Mouse (Mus musculus) neural tube, embryonic 15.5 days (tissue): Measurements from ENCODE around the gene B020031M17Rik. TPM values are rescaled to one million over a fixed set of nuclear protein-coding genes. Genes with fewer than 3 reads are reported as not detected.
A peak's percentile ranks its signal among the peaks of the same experiment; 100 is the strongest.
"Not testable (repeated sequence)": the region's sequence is repeated elsewhere in the genome, so short reads cannot be mapped to it uniquely, and the experiment has no call there.

Experiments
- ATAC-seq: fragments of 200-750 bp; cut with Nextera tagmentation; 2 replicates; pipeline ENCODE4 v1.8.0; 2017; ENCODE audit warnings: mild to moderate bottlenecking, moderate TSS enrichment, moderate library complexity; ENCODE audit not compliant: low FRiP score
- H3K27ac ChIP-seq: fragments of 300-500 bp; sonication (generic); replicated peaks from 2 replicates; pipeline ENCODE4 v1.5.1; 2015; ENCODE audit warnings: mild to moderate bottlenecking, inconsistent platforms
- H3K27me3 ChIP-seq: fragments of 300-500 bp; sonication (generic); replicated peaks from 2 replicates; pipeline ENCODE4 v1.6.1; 2015; ENCODE audit warnings: inconsistent platforms
- H3K36me3 ChIP-seq: fragments of 300-500 bp; sonication (generic); 2 replicates; pipeline ENCODE4 v1.6.1; 2015; ENCODE audit warnings: inconsistent platforms
- H3K4me1 ChIP-seq: fragments of 300-500 bp; sonication (generic); 2 replicates; pipeline ENCODE4 v1.6.1; 2015; ENCODE audit warnings: inconsistent platforms
- H3K4me2 ChIP-seq: fragments of 300-500 bp; sonication (generic); 2 replicates; pipeline ENCODE4 v1.6.1; 2015; ENCODE audit warnings: inconsistent platforms, mild to moderate bottlenecking, moderate library complexity
- H3K4me3 ChIP-seq: fragments of 300-500 bp; sonication (generic); replicated peaks from 2 replicates; pipeline ENCODE4 v1.5.1; 2015; ENCODE audit warnings: mild to moderate bottlenecking, inconsistent platforms
- H3K9ac ChIP-seq: fragments of 300-500 bp; sonication (generic); replicated peaks from 2 replicates; pipeline ENCODE4 v1.6.1; 2015; ENCODE audit warnings: mild to moderate bottlenecking, inconsistent platforms
- H3K9me3 ChIP-seq: fragments of 300-500 bp; sonication (generic); replicated peaks from 2 replicates; pipeline ENCODE4 v1.6.1; 2016; ENCODE audit warnings: inconsistent platforms
- WGBS: fragments of 180-500 bp; shearing (Covaris S2); methylation state at CpG from one replicate; pipeline ENCODE4 v1.1.7; 2015; ENCODE audit warnings: mixed read lengths; 5-methylcytosine and 5-hydroxymethylcytosine counted together
- polyA plus RNA-seq: library from polyadenylated mRNA; unstranded; fragments of >200 nt; fragmentation: Nextera tagmentation; extraction: Ambion mirVana; gene quantifications from 2 replicates; pipeline ENCODE4 v1.2.1, GENCODE M21; 2015

The B020031M17Rik gene
- not detected in 2 replicates for polyA plus RNA-seq

DNA sequence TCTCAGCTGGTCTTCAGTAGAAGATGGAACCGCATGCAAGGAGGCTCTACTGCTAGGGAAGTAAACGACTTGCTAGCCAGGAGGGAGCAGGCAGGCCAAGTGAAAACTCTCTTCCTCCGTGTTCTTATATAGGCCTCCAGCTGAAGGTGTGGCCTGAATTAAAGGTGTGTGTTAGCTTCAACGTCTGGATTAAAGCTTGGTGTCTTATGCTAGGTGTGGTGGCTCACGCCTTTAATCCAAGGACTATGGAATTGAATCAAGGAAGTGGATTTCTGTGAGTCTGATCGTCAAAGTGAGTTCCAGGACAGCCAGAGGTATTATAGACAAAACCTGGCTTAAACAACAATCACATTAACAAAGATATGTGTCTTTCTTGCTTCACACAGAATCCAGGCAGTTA lies at the start of gene B020031M17Rik:
Gene B020031M17Rik (minus strand): TSS at position 101 of the 400 bp plus-strand sequence.
- not testable (repeated sequence) for H3K27me3 ChIP-seq, H3K9me3 ChIP-seq, H3K27ac ChIP-seq, H3K36me3 ChIP-seq, ATAC-seq, H3K4me1 ChIP-seq, H3K4me3 ChIP-seq, H3K4me2 ChIP-seq, H3K9ac ChIP-seq
- WGBS = 85% methylated on average over 4 of the region's 6 CpGs

DNA sequence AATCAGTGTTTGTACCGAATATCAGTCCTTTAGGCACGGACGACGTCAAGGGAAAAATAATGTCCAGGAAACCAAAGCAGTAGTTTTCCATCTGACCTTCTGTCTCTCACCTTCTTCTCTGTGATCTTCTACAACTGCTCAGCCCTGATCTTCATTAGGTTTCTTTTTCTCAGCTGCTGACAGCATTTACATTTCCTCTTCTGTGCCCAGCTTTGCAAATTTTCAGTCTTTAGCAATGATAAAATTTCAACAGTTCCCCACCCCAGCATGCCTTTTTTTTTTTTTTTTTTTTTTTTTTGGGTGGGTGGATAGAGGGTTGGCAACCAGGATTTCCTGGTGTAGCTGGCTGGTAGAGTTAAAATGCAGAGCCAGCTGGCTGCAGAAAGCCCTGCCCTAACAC lies 48.6 kb upstream of the B020031M17Rik start:
- not testable (repeated sequence) for ATAC-seq, H3K9ac ChIP-seq, H3K4me3 ChIP-seq, H3K4me1 ChIP-seq, H3K4me2 ChIP-seq, H3K9me3 ChIP-seq, H3K36me3 ChIP-seq, H3K27me3 ChIP-seq, H3K27ac ChIP-seq
- WGBS = no CpG with 5 or more reads among the region's 4 CpGs

DNA sequence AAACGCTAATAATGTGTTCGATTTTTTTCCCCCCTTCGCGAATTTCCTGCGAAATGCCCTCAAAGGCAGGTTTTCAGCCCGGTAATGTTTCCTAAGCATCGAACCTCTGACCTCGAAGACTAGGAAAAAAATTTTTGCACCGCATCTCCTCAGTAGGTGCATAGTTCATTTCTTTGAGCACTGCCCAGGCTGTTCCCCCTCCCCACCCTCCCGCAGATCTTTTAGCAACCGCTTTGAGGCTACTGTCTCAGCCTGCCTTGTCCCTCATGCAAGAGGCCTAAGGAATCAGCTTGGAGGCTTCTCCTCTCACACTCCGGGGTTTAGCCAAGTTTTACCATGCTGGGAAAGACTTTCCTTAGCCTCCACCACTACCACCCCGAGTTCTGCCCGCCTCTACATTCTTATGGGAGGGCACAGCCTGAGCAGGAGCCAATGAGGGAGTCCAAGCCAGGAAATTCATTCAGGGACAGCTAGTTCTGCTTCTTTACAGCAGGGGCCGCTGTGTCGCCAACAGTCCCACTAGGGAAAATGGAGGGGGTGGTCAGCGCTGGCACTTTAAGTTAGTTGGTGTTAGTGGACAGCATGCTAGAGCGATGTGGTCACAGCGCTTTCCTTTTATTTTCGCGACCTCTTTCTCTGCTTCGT lies 48.0 kb upstream of the B020031M17Rik start:
- not testable (repeated sequence) for ATAC-seq, H3K9ac ChIP-seq, H3K27me3 ChIP-seq, H3K36me3 ChIP-seq, H3K27ac ChIP-seq, H3K4me3 ChIP-seq, H3K9me3 ChIP-seq, H3K4me1 ChIP-seq, H3K4me2 ChIP-seq
- WGBS = no CpG with 5 or more reads among the region's 22 CpGs

DNA sequence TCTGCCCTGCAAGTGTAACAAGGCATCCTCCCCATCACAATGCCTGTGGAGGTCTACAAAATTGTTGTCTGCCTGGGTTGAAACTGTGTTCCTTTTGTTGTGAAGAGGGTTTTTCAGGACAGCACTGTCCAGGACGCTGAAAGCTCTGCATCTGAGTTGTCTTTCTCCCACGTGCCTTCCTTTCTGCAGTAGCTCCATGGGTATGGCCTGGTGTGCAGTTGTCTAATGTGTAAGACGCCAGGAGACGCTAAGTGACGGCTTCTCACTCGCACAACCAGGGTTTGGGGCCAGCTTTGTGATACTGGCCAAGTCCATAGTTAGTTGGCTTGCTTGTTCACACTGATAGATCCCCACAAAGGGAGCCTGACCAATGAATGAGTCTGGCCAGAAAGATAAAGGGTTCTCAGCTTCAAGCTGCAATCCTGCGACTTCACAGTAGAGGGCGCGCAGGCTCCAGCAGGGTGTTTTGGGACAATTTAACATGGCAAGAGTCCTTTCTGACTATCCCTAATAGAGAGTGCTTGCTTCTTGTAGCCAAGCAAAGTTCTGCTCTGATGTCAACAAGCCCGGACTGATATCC lies 41.4 kb upstream of the B020031M17Rik start:
- not testable (repeated sequence) for H3K4me1 ChIP-seq, H3K9me3 ChIP-seq, H3K4me2 ChIP-seq, H3K9ac ChIP-seq, H3K36me3 ChIP-seq, H3K4me3 ChIP-seq, ATAC-seq, H3K27me3 ChIP-seq, H3K27ac ChIP-seq
- no CpG with 5 or more reads among the region's 10 CpGs for WGBS

DNA sequence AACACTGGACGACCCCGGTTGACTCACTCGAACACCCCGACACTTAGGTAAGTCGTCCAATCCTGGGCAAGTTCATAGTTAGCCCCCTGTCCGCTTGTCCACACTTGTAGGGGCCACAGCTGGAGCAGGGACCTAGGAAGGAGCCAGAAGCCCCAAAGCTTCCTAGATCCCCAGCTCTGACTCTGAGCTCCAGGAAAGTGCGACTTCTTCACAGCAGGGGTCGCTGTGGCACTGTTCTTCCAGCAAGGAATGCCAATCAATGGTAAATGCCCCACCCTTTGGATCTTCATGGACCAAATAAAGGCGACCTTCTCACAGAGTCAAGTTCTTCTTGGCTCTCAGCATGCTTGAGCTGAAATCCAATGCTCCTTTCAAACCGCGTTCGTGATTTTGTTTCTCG lies 40.7 kb upstream of the B020031M17Rik start:
- ATAC-seq = peak; percentile 47; the same call in 1 of the 2 replicates
- H3K9ac ChIP-seq, H3K27ac ChIP-seq, H3K9me3 ChIP-seq, H3K4me2 ChIP-seq, H3K4me3 ChIP-seq, H3K36me3 ChIP-seq, H3K4me1 ChIP-seq, H3K27me3 ChIP-seq: not testable (repeated sequence)
- whole genome bisulfite sequencing = no CpG with 5 or more reads among the region's 13 CpGs

DNA sequence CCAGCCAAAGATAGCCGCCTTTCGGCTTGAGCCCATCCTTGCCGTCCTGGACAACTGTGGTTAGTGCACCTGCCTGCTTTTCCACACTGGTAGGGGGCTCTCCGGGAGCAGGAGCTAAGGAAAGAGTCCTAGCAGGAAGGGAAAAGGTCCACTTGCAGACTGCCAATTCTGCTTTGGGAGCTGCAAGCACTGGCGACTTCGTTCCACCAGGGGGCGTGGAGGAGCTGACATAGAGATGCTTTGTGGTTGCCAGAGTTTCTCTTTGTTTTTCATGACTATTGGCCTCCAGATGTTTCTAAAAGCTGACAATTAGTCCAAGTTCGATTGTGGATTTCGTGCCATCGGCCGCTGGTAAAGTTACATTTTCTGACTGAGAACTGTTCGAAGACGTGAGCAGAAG lies 18.6 kb upstream of the B020031M17Rik start:
- not testable (repeated sequence) for ATAC-seq, H3K4me1 ChIP-seq, H3K9ac ChIP-seq, H3K27ac ChIP-seq, H3K27me3 ChIP-seq, H3K36me3 ChIP-seq, H3K4me2 ChIP-seq, H3K9me3 ChIP-seq, H3K4me3 ChIP-seq
- WGBS = no CpG with 5 or more reads among the region's 13 CpGs

DNA sequence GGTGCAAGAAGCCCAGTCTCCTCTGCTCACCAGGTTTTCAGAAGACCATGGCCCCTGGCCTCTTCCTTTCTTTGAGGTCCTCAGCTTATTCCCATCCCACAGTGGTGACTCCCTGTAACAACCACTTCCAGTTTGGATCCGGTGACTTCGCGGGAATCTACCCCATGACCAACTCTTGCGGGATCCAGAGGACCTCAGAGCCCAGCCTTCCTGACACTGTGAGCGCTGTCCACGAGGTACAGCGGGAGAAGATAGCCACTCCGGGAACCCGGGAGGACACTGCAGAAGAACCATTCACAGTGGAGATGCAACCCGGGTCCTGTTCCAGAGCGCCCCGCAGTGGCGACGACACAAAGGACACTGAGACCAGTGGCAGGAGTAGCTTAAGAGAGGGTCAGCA lies 17.6 kb upstream of the B020031M17Rik start:
- not testable (repeated sequence) for H3K9me3 ChIP-seq, H3K4me1 ChIP-seq, H3K4me2 ChIP-seq, H3K4me3 ChIP-seq, H3K9ac ChIP-seq, H3K27me3 ChIP-seq, H3K36me3 ChIP-seq, H3K27ac ChIP-seq
- 0 out of 2 replicates have a peak, but pooled peaks have one; percentile 33 for ATAC-seq
- WGBS = no CpG with 5 or more reads among the region's 14 CpGs

DNA sequence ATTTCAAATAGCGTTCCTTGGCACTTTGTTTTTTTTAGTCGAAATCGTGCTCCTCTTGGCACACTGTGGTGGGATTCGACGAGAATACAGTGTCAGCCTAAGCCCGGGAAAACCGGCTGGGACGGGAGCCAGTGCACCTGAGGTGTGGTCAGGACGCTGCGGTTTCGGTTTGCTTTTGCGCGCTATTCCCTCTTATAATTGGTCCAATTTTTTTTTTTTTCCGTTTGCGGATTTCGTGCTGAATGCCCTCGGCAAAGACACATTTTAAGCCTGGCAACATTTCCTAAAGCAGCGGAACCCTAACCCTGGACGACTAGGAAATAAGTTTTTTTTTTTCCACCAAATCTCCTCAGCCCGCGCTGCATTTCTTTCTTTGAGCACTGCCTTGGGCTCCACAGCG lies 15.4 kb upstream of the B020031M17Rik start:
- 1% methylated on average over 21 of the region's 22 CpGs for WGBS
- not testable (repeated sequence) for H3K36me3 ChIP-seq, H3K27ac ChIP-seq, ATAC-seq, H3K9me3 ChIP-seq, H3K27me3 ChIP-seq, H3K9ac ChIP-seq, H3K4me1 ChIP-seq
- Histone ChIP-seq H3K4me3 (0 out of 2 replicates have a peak overlapping the region, but pooled peaks have one; percentile 4), H3K4me2 (peak overlapping the region; percentile 31)

DNA sequence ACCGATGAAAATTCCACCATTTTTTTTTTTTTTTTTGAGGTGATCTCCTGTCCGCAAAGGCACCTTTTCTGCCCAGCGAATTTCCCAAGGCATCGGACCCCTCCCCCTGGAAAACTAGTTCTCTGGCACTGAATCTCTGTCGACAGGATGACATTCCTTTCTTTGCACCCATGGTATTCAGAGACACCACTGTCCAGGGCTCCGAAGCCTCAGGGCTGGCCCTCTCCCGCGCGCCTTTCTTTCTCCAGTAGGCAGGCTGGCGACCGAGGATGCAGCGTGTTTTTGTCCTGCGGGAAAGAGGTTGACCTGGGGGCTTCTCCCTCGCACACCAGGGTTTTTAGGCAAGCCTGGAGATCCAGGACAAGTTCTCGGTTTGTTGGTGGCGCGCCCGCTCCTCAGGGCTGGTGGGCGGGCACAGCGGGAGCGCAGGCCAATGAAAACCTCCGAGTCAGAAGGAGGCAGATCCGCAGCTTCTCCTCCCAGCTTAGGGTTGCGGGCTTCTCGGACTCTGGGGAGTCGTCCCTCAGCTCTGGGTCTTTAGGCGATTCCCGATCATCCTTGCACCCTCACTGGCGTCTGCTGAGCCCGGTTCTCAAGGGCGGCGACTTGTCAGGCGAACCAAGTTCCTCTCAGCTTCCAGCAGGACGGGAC lies 14.8 kb upstream of the B020031M17Rik start:
- 2% methylated on average over 15 of the region's 34 CpGs for WGBS
- H3K4me1 ChIP-seq, H3K27ac ChIP-seq: not testable (repeated sequence)

DNA sequence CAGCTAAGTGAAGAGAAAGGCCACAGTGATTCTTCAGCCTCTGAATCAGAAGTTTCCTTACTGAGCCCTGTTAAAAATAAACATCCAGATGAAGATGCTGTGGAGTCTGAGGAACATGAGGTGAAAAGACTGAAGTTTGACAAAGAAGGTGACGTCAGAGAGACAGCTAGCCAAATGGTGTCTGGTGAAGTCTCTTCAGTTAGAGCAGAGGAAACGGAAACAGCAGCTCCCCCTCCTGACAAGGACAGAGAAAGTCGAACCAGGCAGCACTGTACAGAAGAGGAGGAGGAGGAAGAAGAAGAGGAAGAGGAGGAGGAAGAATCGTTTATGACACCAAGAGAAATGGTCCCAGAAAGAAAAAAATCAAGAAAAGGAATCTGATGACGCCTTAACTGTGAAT lies 12.2 kb upstream of the B020031M17Rik start:
- WGBS = no CpG with 5 or more reads among the region's 5 CpGs
- H3K4me2 ChIP-seq, H3K27me3 ChIP-seq, H3K4me1 ChIP-seq, H3K36me3 ChIP-seq, ATAC-seq, H3K27ac ChIP-seq, H3K9me3 ChIP-seq, H3K4me3 ChIP-seq, H3K9ac ChIP-seq: not testable (repeated sequence)

More for the DNA sequence above, 14.8 kb upstream of the B020031M17Rik start:
- not testable (repeated sequence) for H3K36me3 ChIP-seq, ATAC-seq, H3K4me3 ChIP-seq, H3K9ac ChIP-seq, H3K27me3 ChIP-seq, H3K9me3 ChIP-seq
- H3K4me2 ChIP-seq = peak overlapping the region; percentile 31

DNA sequence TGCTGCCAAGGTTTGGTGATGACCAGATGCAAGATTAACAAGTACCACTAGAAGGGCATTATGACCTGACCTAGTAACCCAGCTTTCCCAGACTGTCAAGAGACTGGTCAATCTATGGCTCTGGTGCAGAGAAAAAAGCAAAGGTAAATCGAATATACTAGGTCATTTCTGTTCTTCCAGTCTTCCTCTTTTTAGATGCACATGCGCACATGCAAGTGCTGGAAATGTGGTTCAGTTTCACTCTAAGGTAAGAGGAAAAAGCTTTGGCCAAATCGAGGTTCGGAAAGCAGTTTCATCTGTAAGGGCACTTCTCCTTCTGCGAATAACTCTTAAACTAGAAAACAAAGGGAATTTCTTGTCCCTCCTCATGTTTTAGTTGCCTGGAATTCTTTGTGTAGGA lies 5.0 kb upstream of the B020031M17Rik start:
- not testable (repeated sequence) for H3K9me3 ChIP-seq, H3K4me1 ChIP-seq, H3K36me3 ChIP-seq, H3K9ac ChIP-seq, H3K4me2 ChIP-seq, H3K27ac ChIP-seq, H3K4me3 ChIP-seq, H3K27me3 ChIP-seq, ATAC-seq
- no CpG with 5 or more reads among the region's 5 CpGs for WGBS

DNA sequence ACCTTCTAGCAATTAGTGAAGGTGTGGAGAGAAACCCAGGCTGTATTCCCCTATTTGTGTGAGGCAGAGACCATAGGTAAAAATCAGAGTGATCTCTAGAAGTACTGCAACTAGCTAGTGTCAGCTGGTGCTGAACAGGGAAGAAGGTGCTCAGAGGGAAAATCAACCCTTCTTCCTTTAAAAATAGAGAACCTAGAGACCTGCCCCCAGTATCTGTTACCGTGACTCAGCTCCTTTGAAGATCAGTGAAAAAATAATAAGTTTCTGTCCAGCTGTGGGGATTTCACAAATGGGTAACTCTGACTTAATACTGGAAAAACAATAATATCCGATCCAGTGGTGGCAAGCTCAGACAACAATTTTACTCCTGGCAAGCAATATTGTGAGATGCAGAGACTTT lies 4.5 kb upstream of the B020031M17Rik start:
- not testable (repeated sequence) for H3K9ac ChIP-seq, H3K4me1 ChIP-seq, H3K9me3 ChIP-seq, H3K4me2 ChIP-seq, H3K27me3 ChIP-seq, H3K36me3 ChIP-seq, ATAC-seq, H3K27ac ChIP-seq, H3K4me3 ChIP-seq
- 80% methylated on average over 2 of the region's 2 CpGs for WGBS
